Mouse (Mus musculus) lung, postnatal 0 days (tissue): Measurements from ENCODE around the gene 5330417C22Rik.

ENCODE experiments used
- CTCF ChIP-seq: IDR thresholded peaks from 2 replicates; pipeline ENCODE4 v1.5.1; 2016; ENCODE audit warnings: antibody characterized with exemption, mild to moderate bottlenecking
- EP300 ChIP-seq: IDR thresholded peaks from 2 replicates; pipeline ENCODE4 v1.6.1; 2016; ENCODE audit warnings: antibody characterized with exemption, mild to moderate bottlenecking, control low read depth

- TF ChIP-seq CTCF (peak; percentile 52), EP300 (no peak)
These were observed 91.5 kb downstream of the 5330417C22Rik start, which contains the start of gene Sars for GRCm38 (mm10) chr3:108444698-108445365.
